Mouse (Mus musculus) bone marrow macrophage, adult 2 months (primary cell): ENCODE data around the gene Cav3.

Source experiments
- CTCF ChIP-seq: IDR thresholded peaks from 2 replicates; pipeline ENCODE4 v1.5.1; 2012; ENCODE audit warnings: low read depth, mild to moderate bottlenecking, low read length, moderate library complexity
- POLR2A ChIP-seq: IDR thresholded peaks from 2 replicates; pipeline ENCODE4 v1.6.1; 2012; ENCODE audit warnings: mild to moderate bottlenecking, low read depth, low read length, borderline replicate concordance

GRCm38 (mm10) chr6:112419333-112419732, 40.0 kb upstream of the Cav3 start:
- TF ChIP-seq POLR2A (no peak), CTCF (no peak)
